Mouse (Mus musculus) heart, postnatal 0 days (tissue): ENCODE data around the gene Acot8. TPM values are rescaled to one million over a fixed set of nuclear protein-coding genes. Genes with fewer than 3 reads are reported as not detected.

Source experiments
- ATAC-seq: fragments of 200-750 bp; cut with Nextera tagmentation; 2 replicates; pipeline ENCODE4 v1.8.0; 2017; ENCODE audit warnings: low read depth, moderate number of reproducible peaks, moderate library complexity; ENCODE audit not compliant: insufficient read depth
- DNase-seq: peaks from one replicate; pipeline ENCODE4 v3.0.0-alpha.2; 2016; ENCODE audit warnings: low spot score
- H3K27ac ChIP-seq: fragments of 300-500 bp; sonication (generic); 2 replicates; pipeline ENCODE4 v1.5.1; 2014; ENCODE audit warnings: low read depth, mild to moderate bottlenecking
- H3K27me3 ChIP-seq: fragments of 300-500 bp; sonication (generic); 2 replicates; pipeline ENCODE4 v1.6.1; 2014; ENCODE audit warnings: low read length, mixed read lengths; ENCODE audit not compliant: control insufficient read depth, insufficient read depth
- H3K36me3 ChIP-seq: fragments of 300-500 bp; sonication (generic); replicated peaks from 2 replicates; pipeline ENCODE4 v1.6.1; 2014; ENCODE audit warnings: low read length, mixed read lengths; ENCODE audit not compliant: control insufficient read depth, insufficient read depth
- H3K4me1 ChIP-seq: fragments of 300-500 bp; sonication (generic); 2 replicates; pipeline ENCODE4 v1.6.1; 2014; ENCODE audit warnings: antibody characterized with exemption; ENCODE audit not compliant: control insufficient read depth, insufficient read depth
- H3K4me2 ChIP-seq: fragments of 300-500 bp; sonication (generic); 2 replicates; pipeline ENCODE4 v1.6.1; 2014; ENCODE audit warnings: low read depth, mild to moderate bottlenecking, low read length, moderate library complexity
- H3K4me3 ChIP-seq: fragments of 300-500 bp; sonication (generic); 2 replicates; pipeline ENCODE4 v1.5.1; 2014; ENCODE audit warnings: low read depth, low read length
- H3K9ac ChIP-seq: fragments of 300-500 bp; sonication (generic); replicated peaks from 2 replicates; pipeline ENCODE4 v1.6.1; 2014; ENCODE audit warnings: low read depth, low read length, mixed read lengths
- H3K9me3 ChIP-seq: fragments of 300-500 bp; sonication (generic); replicated peaks from 2 replicates; pipeline ENCODE4 v1.6.1; 2016; ENCODE audit warnings: low read length; ENCODE audit not compliant: control insufficient read depth
- CTCF ChIP-seq: IDR thresholded peaks from 2 replicates; pipeline ENCODE4 v1.5.1; 2016; ENCODE audit warnings: antibody characterized with exemption, control low read depth, low read depth
- EP300 ChIP-seq: IDR thresholded peaks from 2 replicates; pipeline ENCODE4 v1.6.1; 2016; ENCODE audit warnings: antibody characterized with exemption, low read depth
- WGBS: fragments of 180-500 bp; shearing (Covaris S2); extraction: QIAGEN DNeasy Blood & Tissue Kit; methylation state at CpG from one replicate; pipeline ENCODE4 v1.1.7; 2014; 5-methylcytosine and 5-hydroxymethylcytosine counted together
- polyA plus RNA-seq: library from polyadenylated mRNA; unstranded; fragments of >200 nt; fragmentation: Nextera tagmentation; extraction: Ambion mirVana; gene quantifications from 2 replicates; pipeline ENCODE4 v1.2.1, GENCODE M21; 2015
- total RNA-seq: library from RNA; depleted of rRNA; stranded (reverse); fragments of >200 nt; gene quantifications from 2 replicates; pipeline ENCODE4 v1.2.3, GENCODE M21; 2014; ENCODE audit warnings: low replicate concordance

The Acot8 gene
- total and polyA plus RNA-seq, 2 experiments from 2014 or later, result 11.4 to 28.9 TPM

DNA sequence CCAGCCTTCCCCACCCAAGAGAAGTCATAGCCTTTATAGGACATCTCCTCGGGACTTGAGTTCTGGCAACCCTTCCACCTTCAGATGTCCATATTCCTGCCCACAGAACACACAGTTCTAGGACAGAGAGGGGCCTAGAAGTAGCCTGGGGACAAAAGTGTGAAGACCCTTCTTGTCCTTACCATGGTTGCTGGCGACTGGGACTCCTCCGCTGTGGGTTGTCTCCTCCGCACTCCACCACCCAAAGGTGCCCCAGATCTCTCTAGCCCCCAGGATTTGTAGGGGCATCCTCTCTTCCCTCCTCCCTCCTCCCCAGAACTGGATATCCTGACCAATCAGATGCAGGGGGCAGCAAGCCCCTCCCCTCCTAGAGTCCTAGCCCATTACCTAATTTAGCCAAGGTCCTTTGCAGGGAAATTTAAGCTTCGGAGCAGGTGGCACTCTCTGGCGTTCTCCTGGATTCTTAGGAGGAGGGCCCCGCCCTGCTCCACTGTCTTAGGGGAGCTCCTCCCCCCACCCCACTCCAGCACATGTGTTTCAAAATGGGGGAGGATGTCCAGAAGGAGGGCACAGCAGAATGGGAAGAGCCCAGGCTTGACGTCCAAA lies 25.1 kb downstream of the Acot8 start, which contains the start of gene Tnnc2:
Tnnc2 (minus strand) TSS at position 487 of the 606 bp plus-strand sequence.
- no peak for TF ChIP-seq EP300
- ATAC-seq, result no peak
- WGBS, result 76% methylated on average over 8 of the region's 8 CpGs

DNA sequence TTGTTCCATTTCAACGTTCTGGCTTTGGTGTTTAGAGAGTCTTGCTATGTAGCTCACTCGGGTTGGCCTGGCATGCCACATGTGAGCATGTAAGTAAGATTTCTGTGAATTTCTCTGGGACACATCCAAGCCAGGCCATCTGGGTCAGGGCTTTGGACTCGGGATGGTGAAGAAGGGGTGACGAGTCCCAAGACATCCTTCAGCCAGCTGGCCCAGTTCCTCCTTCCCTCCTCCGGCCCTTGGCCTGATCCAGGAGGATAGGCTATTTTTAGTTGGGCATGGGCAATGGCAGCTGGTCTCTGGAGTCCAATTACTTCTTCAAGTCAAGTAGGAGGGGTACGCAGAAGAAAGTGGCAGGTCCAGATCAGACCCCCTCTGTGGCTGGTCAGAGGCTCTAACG lies 25.9 kb downstream of the Acot8 start:
- no peaks in the 10 kb centered on the region; the same call in 1 of the 2 replicates for H3K4me1 ChIP-seq
- no peaks in the 10 kb centered on the region for H3K9me3 ChIP-seq
- TF ChIP-seq EP300 (no peak), CTCF (no peak)
- H3K27ac ChIP-seq, result no peak overlapping the region
- H3K36me3 ChIP-seq, result no peaks in the 10 kb centered on the region
- no peak overlapping the region for H3K4me2 ChIP-seq
- H3K9ac ChIP-seq, result no peak overlapping the region
- ATAC-seq (no peak), DNase-seq (no peak)
- WGBS, result 56% methylated on average over 7 of the region's 7 CpGs
- H3K27me3 ChIP-seq, result no peaks in the 10 kb centered on the region
- H3K4me3 ChIP-seq, result no peak overlapping the region

More for the DNA sequence above, 25.1 kb downstream of the Acot8 start, which contains the start of gene Tnnc2:
- Histone ChIP-seq H3K4me3 (no peak within 1 kb of the TSS), H3K9ac (no peak within 1 kb of the TSS), H3K36me3 (no peaks in the 10 kb centered on the region), H3K27me3 (no peaks in the 10 kb centered on the region), H3K27ac (no peak within 1 kb of the TSS), H3K9me3 (no peaks in the 10 kb centered on the region), H3K4me1 (no peaks in the 10 kb centered on the region; the same call in 1 of the 2 replicates), H3K4me2 (no peak within 1 kb of the TSS)
- no peak for DNase-seq

DNA sequence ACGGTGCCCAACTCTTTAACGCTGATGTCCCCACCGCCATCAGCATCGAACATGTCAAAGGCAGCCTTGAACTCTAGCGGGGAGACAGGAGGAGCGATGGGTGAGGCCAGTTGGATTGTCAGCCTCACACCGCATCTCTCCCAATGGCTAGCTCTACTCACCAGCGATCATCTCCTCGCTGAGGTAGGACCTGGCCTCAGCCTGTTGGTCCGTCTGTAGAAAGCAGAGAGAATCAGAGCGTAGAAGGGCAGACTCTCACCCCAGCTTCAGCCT lies 26.7 kb downstream of the Acot8 start:
- ATAC-seq, result no peak
- no peaks in the 10 kb centered on the region for H3K27me3 ChIP-seq
- H3K4me2 ChIP-seq, result no peak overlapping the region
- H3K4me1 ChIP-seq, result no peaks in the 10 kb centered on the region; the same call in 1 of the 2 replicates
- H3K27ac ChIP-seq, result no peak overlapping the region
- H3K9ac ChIP-seq, result no peak overlapping the region
- H3K4me3 ChIP-seq, result no peak overlapping the region
- 92% methylated on average over 11 of the region's 11 CpGs for WGBS
- no peaks in the 10 kb centered on the region for H3K9me3 ChIP-seq
- no peaks in the 10 kb centered on the region for H3K36me3 ChIP-seq
- DNase-seq, result no peak
- no peak for TF ChIP-seq CTCF
- no peak for TF ChIP-seq EP300

DNA sequence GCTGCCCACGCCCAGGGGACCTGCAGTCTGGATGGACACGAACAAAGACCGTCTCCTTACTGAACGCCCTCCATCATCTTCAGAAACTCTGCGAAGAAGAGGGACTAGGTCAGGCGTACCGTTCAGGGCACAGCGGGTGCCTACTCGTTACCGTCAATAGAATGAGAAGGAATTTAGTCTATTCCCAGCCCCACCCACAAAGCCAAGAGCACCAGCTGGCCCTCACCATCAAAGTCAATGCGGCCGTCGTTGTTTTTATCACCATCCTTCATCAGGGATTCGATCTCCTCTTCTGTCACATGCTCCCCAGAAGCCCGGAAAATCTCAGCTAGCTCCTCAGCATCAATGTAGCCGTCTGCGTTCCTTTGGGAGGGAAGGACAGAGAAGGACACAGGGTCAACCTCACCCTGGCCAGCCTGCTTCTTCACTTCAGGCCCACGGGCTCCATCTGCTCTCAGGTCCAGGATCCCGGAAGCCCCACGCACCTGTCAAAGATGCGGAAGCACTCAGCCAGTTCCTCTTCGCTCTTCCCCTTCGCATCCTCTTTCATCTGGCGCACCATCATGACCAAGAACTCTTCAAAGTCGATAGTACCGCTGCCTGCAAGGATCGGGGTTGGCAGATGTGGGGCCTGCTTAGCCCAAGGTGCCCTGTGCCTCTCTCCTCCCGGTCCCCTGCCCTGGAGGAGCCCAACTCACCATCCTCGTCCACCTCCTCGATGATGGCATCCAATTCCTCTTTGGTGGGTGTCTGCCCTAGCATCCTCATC lies 27.3 kb downstream of the Acot8 start:
- ATAC-seq (no peak), DNase-seq (no peak)
- Histone ChIP-seq H3K4me1 (no peaks in the 10 kb centered on the region; the same call in 1 of the 2 replicates), H3K27me3 (no peaks in the 10 kb centered on the region), H3K4me2 (no peak overlapping the region), H3K36me3 (peaks cover under 1% of the 10 kb centered on the region; the same call in 1 of the 2 replicates), H3K27ac (no peak overlapping the region), H3K9ac (no peak overlapping the region), H3K4me3 (no peak overlapping the region), H3K9me3 (no peaks in the 10 kb centered on the region)
- TF ChIP-seq EP300 (no peak), CTCF (no peak)
- WGBS, result 77% methylated on average over 30 of the region's 30 CpGs

DNA sequence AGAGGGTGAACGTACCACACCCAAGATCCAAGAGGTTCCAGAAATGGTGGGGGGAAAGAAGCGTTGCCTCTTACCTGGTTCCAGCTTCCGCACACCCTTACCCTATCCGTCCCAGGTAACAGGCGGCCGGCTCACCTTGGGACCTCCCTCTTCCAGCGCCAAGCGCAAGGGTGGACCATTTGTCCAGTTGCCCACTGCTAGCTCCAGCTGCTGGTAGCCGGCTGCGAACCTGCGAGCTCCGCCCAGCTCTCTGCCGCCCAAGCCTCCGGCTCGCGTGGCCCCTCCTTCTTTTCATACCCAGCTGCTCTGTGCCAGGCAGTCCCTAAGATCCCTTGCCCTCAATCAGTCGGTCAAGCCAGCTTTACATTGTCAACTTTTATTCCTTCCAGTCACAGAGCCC lies 27.9 kb downstream of the Acot8 start:
- Histone ChIP-seq H3K9me3 (no peaks in the 10 kb centered on the region), H3K27me3 (no peaks in the 10 kb centered on the region), H3K4me3 (no peak overlapping the region), H3K4me2 (no peak overlapping the region), H3K9ac (no peak overlapping the region), H3K4me1 (peaks cover 6% of the 10 kb centered on the region; the same call in 1 of the 2 replicates), H3K36me3 (peaks cover 5% of the 10 kb centered on the region; the same call in 1 of the 2 replicates), H3K27ac (no peak overlapping the region)
- no peak for TF ChIP-seq CTCF
- no peak for TF ChIP-seq EP300
- DNase-seq, result no peak
- no peak for ATAC-seq
- 64% methylated on average over 17 of the region's 17 CpGs for WGBS
